Mouse (Mus musculus): Measurements from ENCODE around the gene Mob3a. TPM values are rescaled to one million over a fixed set of nuclear protein-coding genes. Genes with fewer than 3 reads are reported as not detected.

Mob3a gene
- total and polyA plus RNA-seq, 3 experiments, result 7.4 to 13.6 (median 7.6) TPM

DNA sequence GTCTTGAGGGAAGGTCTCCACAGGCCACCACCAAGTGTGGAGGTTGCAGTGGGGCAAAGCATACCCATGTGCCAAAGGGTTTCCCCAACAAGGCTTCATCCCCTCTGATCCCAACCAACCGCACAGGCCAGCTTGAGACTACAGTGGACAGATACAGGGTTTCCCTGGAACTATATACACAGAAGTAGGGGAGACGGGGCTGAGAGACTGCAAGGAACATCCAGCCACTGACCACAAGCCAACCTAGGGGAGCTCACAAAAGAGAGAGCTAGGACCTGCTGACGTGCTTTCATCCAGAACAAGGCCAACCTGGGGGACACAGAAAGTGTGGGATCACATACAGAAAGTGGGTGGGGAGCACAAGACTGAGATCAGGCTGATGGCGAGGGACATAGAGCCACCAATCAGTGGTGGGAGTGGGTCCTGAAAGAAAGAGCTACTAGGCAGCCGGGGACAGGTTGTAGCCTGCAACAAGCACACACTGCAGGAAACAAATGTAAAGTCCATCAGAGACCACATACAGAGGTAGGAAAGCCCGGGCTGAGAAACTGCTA lies 26.8 kb downstream of the Mob3a start:
- TF ChIP-seq CTCF (IDR thresholded peaks at IDR 0.05) (no peak), POLR2A (IDR thresholded peaks at IDR 0.05; ENCODE audit: insufficient read depth, low read depth, low read length) (no peak), EP300 (IDR thresholded peaks at IDR 0.05; ENCODE audit: insufficient read depth, low read depth, low read length) (no peak)
- 1% methylated on average over 6 of the region's 6 CpGs for WGBS
- peak in 1 of 2 experiments; percentile 42 for DNase-seq
- Histone ChIP-seq H3K27ac (peak overlapping the region; percentile 97), H3K4me1 (ENCODE audit: control insufficient read depth, insufficient read depth, low read length) (peaks cover 60% of the 10 kb centered on the region), H3K36me3 (ENCODE audit: control insufficient read depth, insufficient read depth, low read length) (peaks cover 27% of the 10 kb centered on the region), H3K4me3 (peak overlapping the region; percentile 97), H3K27me3 (ENCODE audit: control insufficient read depth, insufficient read depth, low read length) (no peaks in the 10 kb centered on the region), H3K9ac (ENCODE audit: low read depth, low read length) (peak overlapping the region; percentile 99), H3K79me2 (replicated peaks; ENCODE audit: control insufficient read depth, insufficient read depth, low read length) (peaks cover 6% of the 10 kb centered on the region)
- intact Hi-C loops (cut with DNase I), result loop anchor here (2.0 kb wide), 1 partner anchor 16 kb away; no protein-coding TSS in a partner anchor

DNA sequence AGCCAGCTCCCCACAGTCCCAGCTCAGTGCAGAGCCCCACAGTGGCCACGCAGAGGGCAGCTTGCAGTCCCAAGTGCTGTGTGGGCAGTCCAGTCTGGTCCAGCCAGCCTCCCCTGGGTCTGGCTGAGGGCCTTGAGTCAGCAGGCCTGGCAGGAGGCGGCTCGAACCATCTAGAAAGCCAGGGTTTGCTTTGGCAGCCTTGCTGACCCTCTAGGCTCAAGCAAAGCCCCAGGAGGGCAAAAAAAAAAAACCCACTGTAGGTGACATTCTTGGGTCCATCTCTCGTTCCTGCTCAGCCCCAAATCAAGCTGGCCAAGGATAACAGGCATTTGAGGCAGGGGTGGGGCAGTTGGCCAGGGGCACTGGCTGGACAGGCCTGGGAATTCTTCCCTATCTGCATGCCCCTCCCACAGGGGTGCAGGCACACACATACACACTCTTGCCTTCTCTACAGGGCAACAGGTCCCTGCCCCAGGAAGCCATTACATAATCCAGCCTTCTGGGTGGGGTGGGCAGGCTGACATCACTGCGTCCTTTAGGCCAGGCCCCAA lies 27.5 kb downstream of the Mob3a start:
- H3K9ac ChIP-seq (ENCODE audit: low read depth, low read length), result peak overlapping the region; percentile 99
- no peaks in the 10 kb centered on the region for H3K27me3 ChIP-seq (ENCODE audit: control insufficient read depth, insufficient read depth, low read length)
- H3K79me2 ChIP-seq (replicated peaks; ENCODE audit: control insufficient read depth, insufficient read depth, low read length), result peaks cover 6% of the 10 kb centered on the region
- DNase-seq, result peak; percentile 73 to 85
- H3K4me3 ChIP-seq, result peak overlapping the region; percentile 97
- TF ChIP-seq CTCF (IDR thresholded peaks at IDR 0.05), result no peak
- peak; percentile 84 for TF ChIP-seq EP300 (IDR thresholded peaks at IDR 0.05; ENCODE audit: insufficient read depth, low read depth, low read length)
- TF ChIP-seq POLR2A (IDR thresholded peaks at IDR 0.05; ENCODE audit: insufficient read depth, low read depth, low read length), result peak; percentile 28; the same call in 1 of the 2 replicates
- 8% methylated on average over 5 of the region's 5 CpGs for WGBS
- peak overlapping the region; percentile 97 for H3K27ac ChIP-seq
- H3K4me1 ChIP-seq (ENCODE audit: control insufficient read depth, insufficient read depth, low read length), result peaks cover 57% of the 10 kb centered on the region
- intact Hi-C loops (cut with DNase I), result loop anchor here (2.0 kb wide), 1 partner anchor 15 kb away; no protein-coding TSS in a partner anchor
- peaks cover 27% of the 10 kb centered on the region for H3K36me3 ChIP-seq (ENCODE audit: control insufficient read depth, insufficient read depth, low read length)

DNA sequence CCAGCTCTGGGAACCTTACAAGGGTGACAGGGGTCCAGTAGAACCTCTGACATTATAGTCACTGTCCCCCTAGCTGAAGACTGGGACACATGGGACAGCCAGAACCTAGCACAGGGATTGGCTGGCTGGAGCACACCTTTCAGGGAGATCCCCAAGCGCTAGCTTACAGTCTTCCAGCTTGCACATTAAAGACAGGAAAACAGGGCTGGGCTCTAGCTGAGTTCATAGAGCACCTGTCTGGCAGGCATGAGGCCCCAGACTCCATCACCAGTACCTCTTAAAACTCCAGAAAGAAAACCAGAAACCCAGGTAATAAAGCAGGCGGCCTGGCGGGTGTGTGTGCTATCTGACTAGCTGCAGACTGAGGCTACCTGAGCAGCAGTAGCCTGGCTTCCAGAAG lies 28.1 kb downstream of the Mob3a start:
- peak overlapping the region; percentile 97 for H3K27ac ChIP-seq
- no peak for TF ChIP-seq CTCF (IDR thresholded peaks at IDR 0.05)
- H3K36me3 ChIP-seq (ENCODE audit: control insufficient read depth, insufficient read depth, low read length), result peaks cover 24% of the 10 kb centered on the region
- H3K4me3 ChIP-seq, result peak overlapping the region; percentile 97
- H3K9ac ChIP-seq (ENCODE audit: low read depth, low read length), result peak overlapping the region; percentile 68
- 63% methylated on average over 3 of the region's 3 CpGs for WGBS
- intact Hi-C loops (cut with DNase I), result loop anchor here (2.0 kb wide), 1 partner anchor 15 kb away; no protein-coding TSS in a partner anchor
- DNase-seq, result no peak
- H3K27me3 ChIP-seq (ENCODE audit: control insufficient read depth, insufficient read depth, low read length), result no peaks in the 10 kb centered on the region
- H3K79me2 ChIP-seq (replicated peaks; ENCODE audit: control insufficient read depth, insufficient read depth, low read length), result peaks cover 6% of the 10 kb centered on the region
- H3K4me1 ChIP-seq (ENCODE audit: control insufficient read depth, insufficient read depth, low read length), result peaks cover 52% of the 10 kb centered on the region

DNA sequence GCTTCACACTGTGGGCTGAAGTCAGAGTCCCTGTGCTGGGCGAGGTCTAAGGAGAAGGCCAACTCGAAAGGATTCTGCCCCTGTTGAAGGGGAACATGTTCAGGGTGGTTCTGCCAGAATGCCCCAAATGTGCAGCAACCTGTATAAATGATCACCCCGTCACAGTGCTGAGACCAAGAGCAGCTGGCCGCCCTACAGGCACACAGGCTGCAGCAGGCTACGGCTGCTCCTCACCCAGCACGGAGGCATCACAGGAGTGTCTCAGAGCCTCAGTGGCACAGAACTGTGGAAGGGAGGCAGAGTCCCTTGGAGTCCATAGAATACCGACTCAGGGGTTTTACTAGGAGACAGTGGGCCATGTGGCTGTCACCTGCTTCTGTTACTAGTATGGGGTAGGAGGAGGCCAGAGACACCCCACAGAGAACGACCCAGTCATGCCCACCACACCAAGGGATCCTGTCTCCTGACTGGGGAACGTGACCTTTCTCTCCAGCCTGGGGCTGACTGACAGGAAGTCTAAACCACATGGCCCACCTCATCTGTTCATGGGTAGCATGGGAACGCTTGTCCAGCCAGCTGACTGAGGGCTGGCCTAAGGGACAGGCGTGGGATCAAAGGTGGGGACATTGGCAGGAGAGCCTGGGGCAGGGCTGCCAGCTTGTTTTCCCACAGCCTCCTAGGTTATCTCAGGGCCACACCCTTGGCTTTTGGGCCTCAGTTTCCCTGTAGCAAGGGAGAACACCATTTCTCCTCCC lies 29.7 kb downstream of the Mob3a start:
- DNase-seq, result peak in 1 of 2 experiments; percentile 64
- no peaks in the 10 kb centered on the region for H3K27me3 ChIP-seq (ENCODE audit: control insufficient read depth, insufficient read depth, low read length)
- peaks cover 6% of the 10 kb centered on the region for H3K79me2 ChIP-seq (replicated peaks; ENCODE audit: control insufficient read depth, insufficient read depth, low read length)
- H3K36me3 ChIP-seq (ENCODE audit: control insufficient read depth, insufficient read depth, low read length), result peaks cover 23% of the 10 kb centered on the region
- TF ChIP-seq POLR2A (IDR thresholded peaks at IDR 0.05; ENCODE audit: insufficient read depth, low read depth, low read length) (no peak), EP300 (IDR thresholded peaks at IDR 0.05; ENCODE audit: insufficient read depth, low read depth, low read length) (peak; percentile 76)
- H3K9ac ChIP-seq (ENCODE audit: low read depth, low read length), result peak overlapping the region; percentile 29
- 57% methylated on average over 11 of the region's 11 CpGs for WGBS
- H3K4me1 ChIP-seq (ENCODE audit: control insufficient read depth, insufficient read depth, low read length), result peaks cover 40% of the 10 kb centered on the region
- H3K27ac ChIP-seq, result peak overlapping the region; percentile 97
- 0 out of 2 replicates have a peak overlapping the region, but pooled peaks have one; percentile 1 for H3K4me3 ChIP-seq
- intact Hi-C loops (cut with DNase I), result no loop called here

DNA sequence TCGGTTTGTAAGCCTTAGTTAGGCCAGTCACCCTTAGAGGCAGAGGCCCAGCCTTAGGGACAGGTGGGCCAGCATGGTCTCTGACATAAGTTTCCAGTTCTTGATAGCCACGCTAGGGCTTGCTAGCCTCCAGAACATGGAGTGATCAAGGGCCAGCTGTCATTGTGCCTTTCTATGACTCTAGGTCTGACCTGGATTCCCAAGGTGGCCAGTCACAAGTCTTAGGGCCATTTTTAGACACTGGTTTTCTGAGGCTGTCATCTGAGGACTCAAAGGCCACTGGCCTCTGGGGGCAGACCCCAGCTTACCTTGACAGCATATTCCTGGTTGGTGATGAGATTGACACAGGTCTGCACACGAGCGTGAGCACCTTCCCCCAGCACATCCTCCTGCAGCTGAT lies 30.5 kb downstream of the Mob3a start:
- Histone ChIP-seq H3K27ac (peak overlapping the region; percentile 97), H3K4me1 (ENCODE audit: control insufficient read depth, insufficient read depth, low read length) (peaks cover 41% of the 10 kb centered on the region), H3K9ac (ENCODE audit: low read depth, low read length) (peak overlapping the region; percentile 29), H3K36me3 (ENCODE audit: control insufficient read depth, insufficient read depth, low read length) (peaks cover 25% of the 10 kb centered on the region), H3K4me3 (no peak overlapping the region), H3K79me2 (replicated peaks; ENCODE audit: control insufficient read depth, insufficient read depth, low read length) (peaks cover 6% of the 10 kb centered on the region), H3K27me3 (ENCODE audit: control insufficient read depth, insufficient read depth, low read length) (no peaks in the 10 kb centered on the region)
- intact Hi-C loops (cut with DNase I), result no loop called here
- no peak for TF ChIP-seq EP300 (IDR thresholded peaks at IDR 0.05; ENCODE audit: insufficient read depth, low read depth, low read length)
- no peak for TF ChIP-seq CTCF (IDR thresholded peaks at IDR 0.05)
- no peak for TF ChIP-seq POLR2A (IDR thresholded peaks at IDR 0.05; ENCODE audit: insufficient read depth, low read depth, low read length)
- 70% methylated on average over 4 of the region's 4 CpGs for WGBS
- DNase-seq, result peak in 1 of 2 experiments; percentile 46

DNA sequence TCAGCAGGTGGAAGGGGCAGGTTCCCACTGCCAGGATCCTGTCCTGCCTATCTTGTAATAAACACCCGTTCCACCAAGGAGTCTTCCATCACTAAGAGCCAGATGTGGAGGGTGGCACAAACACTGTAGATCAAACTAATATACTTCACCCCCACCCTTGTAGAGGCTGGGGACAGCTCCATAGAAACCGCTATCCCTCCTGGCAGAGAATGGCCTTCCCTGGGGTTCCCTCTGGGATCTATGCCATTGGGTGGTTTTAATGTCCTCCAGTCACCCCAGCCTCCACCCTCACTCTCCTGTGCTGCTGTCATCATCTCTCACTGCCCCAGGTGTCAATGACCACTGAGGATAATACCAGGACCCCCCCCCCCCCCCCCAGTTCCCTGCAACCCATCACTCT lies 31.2 kb downstream of the Mob3a start:
- intact Hi-C loops (cut with DNase I), result no loop called here
- Histone ChIP-seq H3K27me3 (ENCODE audit: control insufficient read depth, insufficient read depth, low read length) (no peaks in the 10 kb centered on the region), H3K4me1 (ENCODE audit: control insufficient read depth, insufficient read depth, low read length) (peaks cover 44% of the 10 kb centered on the region), H3K79me2 (replicated peaks; ENCODE audit: control insufficient read depth, insufficient read depth, low read length) (peaks cover 6% of the 10 kb centered on the region), H3K27ac (peak overlapping the region; percentile 97), H3K4me3 (no peak overlapping the region), H3K36me3 (ENCODE audit: control insufficient read depth, insufficient read depth, low read length) (peaks cover 29% of the 10 kb centered on the region), H3K9ac (ENCODE audit: low read depth, low read length) (peak overlapping the region; percentile 36; the same call in 1 of the 2 replicates)
- TF ChIP-seq POLR2A (IDR thresholded peaks at IDR 0.05; ENCODE audit: insufficient read depth, low read depth, low read length), result no peak
- no peak for TF ChIP-seq EP300 (IDR thresholded peaks at IDR 0.05; ENCODE audit: insufficient read depth, low read depth, low read length)
- TF ChIP-seq CTCF (IDR thresholded peaks at IDR 0.05), result no peak
- 53% methylated on average over 2 of the region's 2 CpGs for WGBS
- DNase-seq, result no peak
